Mouse (Mus musculus) heart, embryonic 12.5 days (tissue): ENCODE measurements around the gene Sema7a. TPM values are rescaled to one million over a fixed set of nuclear protein-coding genes. Genes with fewer than 3 reads are reported as not detected.

Experiments used
- ATAC-seq: fragments of 200-750 bp; cut with Nextera tagmentation; 2 replicates; pipeline ENCODE4 v1.8.0; 2017; ENCODE audit warnings: moderate TSS enrichment, moderate library complexity; ENCODE audit not compliant: insufficient number of reproducible peaks, low FRiP score
- H3K27ac ChIP-seq: fragments of 300-500 bp; sonication (generic); 2 replicates; pipeline ENCODE4 v1.5.1; 2016; ENCODE audit warnings: mild to moderate bottlenecking, moderate library complexity; ENCODE audit not compliant: poor library complexity, severe bottlenecking
- H3K27me3 ChIP-seq: fragments of 300-500 bp; sonication (generic); replicated peaks from 2 replicates; pipeline ENCODE4 v1.6.1; 2016; ENCODE audit warnings: mild to moderate bottlenecking, moderate library complexity
- H3K36me3 ChIP-seq: fragments of 300-500 bp; sonication (generic); 2 replicates; pipeline ENCODE4 v1.6.1; 2016; ENCODE audit warnings: mild to moderate bottlenecking, moderate library complexity
- H3K4me1 ChIP-seq: fragments of 300-500 bp; sonication (generic); replicated peaks from 2 replicates; pipeline ENCODE4 v1.6.1; 2016; ENCODE audit warnings: mild to moderate bottlenecking
- H3K4me2 ChIP-seq: fragments of 300-500 bp; sonication (generic); 2 replicates; pipeline ENCODE4 v1.6.1; 2016; ENCODE audit warnings: mild to moderate bottlenecking, moderate library complexity
- H3K4me3 ChIP-seq: fragments of 300-500 bp; sonication (generic); 2 replicates; pipeline ENCODE4 v1.5.1; 2016; ENCODE audit warnings: mild to moderate bottlenecking
- H3K9ac ChIP-seq: fragments of 300-500 bp; sonication (generic); 2 replicates; pipeline ENCODE4 v1.6.1; 2016; ENCODE audit warnings: mild to moderate bottlenecking, moderate library complexity
- H3K9me3 ChIP-seq: fragments of 300-500 bp; sonication (generic); replicated peaks from 2 replicates; pipeline ENCODE4 v1.6.1; 2016; ENCODE audit warnings: mild to moderate bottlenecking, moderate library complexity
- WGBS: fragments of 180-500 bp; shearing (Covaris S2); methylation state at CpG from one replicate; pipeline ENCODE4 v1.1.7; 2016; 5-methylcytosine and 5-hydroxymethylcytosine counted together
- polyA plus RNA-seq: library from polyadenylated mRNA; unstranded; fragments of >200 nt; fragmentation: Nextera tagmentation; extraction: Ambion mirVana; gene quantifications from 2 replicates; pipeline ENCODE4 v1.2.1, GENCODE M21; 2016

Sema7a gene
- polyA plus RNA-seq, 1 experiment from 2014 or later = 0.14 TPM

DNA sequence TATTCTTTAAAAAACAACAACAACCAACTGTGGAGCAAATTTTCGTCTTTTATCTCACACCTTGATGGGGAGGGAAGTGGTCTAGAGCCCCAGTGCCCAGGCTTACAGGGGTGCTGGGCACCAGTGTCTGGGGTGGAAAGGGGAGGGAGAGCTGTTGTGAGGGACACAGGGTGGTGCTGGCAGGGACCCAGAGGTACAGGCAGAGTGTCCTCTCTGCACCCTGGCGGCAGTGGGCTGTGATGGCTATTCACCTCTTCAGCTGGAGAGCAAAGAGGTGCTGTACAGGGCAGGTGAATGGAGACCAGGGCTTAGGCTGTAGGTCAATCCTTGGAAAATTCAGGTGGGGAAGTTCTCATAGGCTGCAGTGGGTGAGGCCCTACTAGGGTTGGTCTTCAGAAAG lies 59.8 kb downstream of the Sema7a start:
- Histone ChIP-seq H3K4me1 (peaks cover 8% of the 10 kb centered on the region), H3K36me3 (no peaks in the 10 kb centered on the region), H3K4me3 (no peak overlapping the region), H3K4me2 (no peak overlapping the region), H3K9ac (no peak overlapping the region), H3K27ac (no peak overlapping the region), H3K9me3 (no peaks in the 10 kb centered on the region), H3K27me3 (peaks cover 59% of the 10 kb centered on the region)
- 41% methylated on average over 2 of the region's 2 CpGs for whole genome bisulfite sequencing
- ATAC-seq = no peak

DNA sequence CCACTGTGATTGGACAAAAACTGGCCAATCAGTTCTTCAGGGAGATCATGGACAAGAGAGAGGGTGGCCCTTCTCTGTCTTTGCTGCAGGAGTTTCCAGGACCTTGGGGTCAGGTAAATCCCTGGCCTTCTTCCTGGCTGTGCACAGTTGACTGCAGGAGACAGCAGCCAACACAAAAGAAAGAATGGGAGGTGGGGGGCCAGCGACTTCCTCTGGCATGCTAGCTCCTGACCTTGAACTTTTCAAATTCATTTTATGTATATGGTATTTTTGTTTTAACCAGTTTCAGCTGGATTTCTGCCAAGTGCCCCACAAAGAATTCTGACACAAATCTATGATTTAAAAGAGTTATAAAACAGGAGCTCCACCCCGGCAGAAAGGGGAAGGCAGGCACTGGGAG lies 63.4 kb downstream of the Sema7a start:
- H3K4me2 ChIP-seq = no peak overlapping the region
- H3K9ac ChIP-seq = no peak overlapping the region
- WGBS = 32% methylated on average over 2 of the region's 2 CpGs
- H3K36me3 ChIP-seq = no peaks in the 10 kb centered on the region
- H3K9me3 ChIP-seq = no peaks in the 10 kb centered on the region
- H3K4me1 ChIP-seq = peaks cover 2% of the 10 kb centered on the region; the same call in 1 of the 2 replicates
- no peak overlapping the region for H3K27ac ChIP-seq
- H3K4me3 ChIP-seq = no peak overlapping the region
- ATAC-seq = no peak
- H3K27me3 ChIP-seq = peaks cover 35% of the 10 kb centered on the region

DNA sequence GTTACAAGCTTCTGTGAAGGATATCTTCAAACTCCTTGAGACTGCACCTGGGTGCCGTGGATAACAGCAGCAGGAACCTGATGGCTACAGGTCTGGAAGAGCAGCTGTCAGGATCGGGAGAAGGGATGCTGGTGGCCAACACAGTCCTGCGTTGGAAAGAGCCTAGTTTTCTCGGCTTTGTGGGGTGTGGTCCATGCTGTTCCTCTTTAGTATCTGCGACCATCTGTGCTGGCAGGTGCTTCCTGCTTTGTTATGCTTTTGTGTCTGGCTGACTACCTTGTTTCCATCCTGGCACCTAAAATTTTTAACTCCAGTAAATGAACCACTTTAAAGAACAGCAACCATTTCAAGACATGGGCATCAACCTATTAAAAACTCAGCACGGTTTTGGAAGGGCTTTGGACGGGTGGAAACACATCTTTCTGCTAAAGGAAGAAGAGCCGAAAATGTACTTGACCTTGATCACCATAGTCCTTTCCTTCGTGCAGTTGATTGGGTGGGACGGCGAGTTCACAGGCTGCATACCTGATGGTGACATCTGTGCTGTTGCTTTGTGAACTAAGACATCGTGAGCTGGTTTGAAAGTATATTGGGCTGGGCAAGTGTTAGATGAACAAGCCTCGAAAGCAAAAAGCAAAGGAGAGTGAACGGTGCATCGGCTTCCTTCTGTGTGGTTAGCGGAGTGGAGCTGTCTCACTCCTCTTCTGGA lies 66.0 kb downstream of the Sema7a start, which contains the start of gene Cyp11a1:
Gene Cyp11a1 (plus strand): TSS at position 659 of the 709 bp plus-strand sequence.
- ATAC-seq = no peak
- H3K36me3 ChIP-seq = no peaks in the 10 kb centered on the region
- no peak within 1 kb of the TSS for H3K4me3 ChIP-seq
- peaks cover 13% of the 10 kb centered on the region; the same call in 1 of the 2 replicates for H3K27me3 ChIP-seq
- no peak within 1 kb of the TSS for H3K4me2 ChIP-seq
- 83% methylated on average over 16 of the region's 16 CpGs for WGBS
- peaks cover 13% of the 10 kb centered on the region for H3K4me1 ChIP-seq
- no peaks in the 10 kb centered on the region for H3K9me3 ChIP-seq
- no peak within 1 kb of the TSS for H3K27ac ChIP-seq
- H3K9ac ChIP-seq = no peak within 1 kb of the TSS

DNA sequence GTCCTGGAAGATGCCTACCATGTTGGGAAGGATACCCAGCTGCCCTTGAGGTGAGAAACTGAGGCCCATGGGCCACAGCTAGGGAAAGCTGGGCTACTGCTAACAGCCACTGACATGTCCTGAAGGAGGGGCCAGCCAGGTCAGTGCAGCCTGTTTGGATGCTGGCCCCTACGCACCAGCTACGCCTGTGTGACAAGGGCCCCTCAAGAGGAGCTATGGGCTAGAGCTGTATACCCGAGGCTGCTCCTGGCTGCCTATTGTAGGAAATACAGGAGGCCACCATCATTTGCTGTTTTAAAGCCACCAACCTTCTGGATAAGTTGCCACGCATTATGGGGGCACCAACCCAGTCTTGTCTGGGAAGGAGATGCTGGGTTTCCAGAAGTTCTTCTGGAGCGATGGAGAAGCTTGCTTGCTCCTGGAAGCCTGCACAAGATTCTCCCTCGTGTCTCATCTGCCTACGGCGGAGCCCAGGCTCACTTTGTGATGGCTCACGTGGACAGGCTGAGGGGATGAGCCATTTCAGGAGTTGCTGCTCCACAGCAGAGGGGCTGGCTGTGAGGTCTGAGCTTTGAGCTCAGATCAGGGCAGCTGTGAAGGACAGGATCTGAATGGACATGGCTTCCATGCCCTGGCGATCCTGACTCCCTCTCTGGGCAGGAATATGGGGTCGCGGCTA lies 68.6 kb downstream of the Sema7a start:
- H3K4me2 ChIP-seq = peak overlapping the region; percentile 49
- H3K9ac ChIP-seq = peak overlapping the region; percentile 19; the same call in 1 of the 2 replicates
- no peaks in the 10 kb centered on the region for H3K9me3 ChIP-seq

GRCm38 (mm10) chr9:58009015-58009362 lies 69.1 kb downstream of the Sema7a start:
- peak overlapping the region; percentile 19; the same call in 1 of the 2 replicates for H3K9ac ChIP-seq
- 2% methylated on average over 6 of the region's 6 CpGs for WGBS
- peak overlapping the region; percentile 61 for H3K27ac ChIP-seq
- no peaks in the 10 kb centered on the region for H3K36me3 ChIP-seq
- no peaks in the 10 kb centered on the region for H3K9me3 ChIP-seq
- H3K4me1 ChIP-seq = peaks cover 18% of the 10 kb centered on the region
- H3K4me2 ChIP-seq = peak overlapping the region; percentile 49
- no peak overlapping the region for H3K4me3 ChIP-seq
- ATAC-seq = peak; percentile 79
- H3K27me3 ChIP-seq = peaks cover 3% of the 10 kb centered on the region; the same call in 1 of the 2 replicates

More for the DNA sequence above, 68.6 kb downstream of the Sema7a start:
- no peak overlapping the region for H3K4me3 ChIP-seq
- 0 out of 2 replicates have a peak, but pooled peaks have one; percentile 30 for ATAC-seq
- 50% methylated on average over 12 of the region's 12 CpGs for WGBS
- H3K27ac ChIP-seq = peak overlapping the region; percentile 61
- H3K36me3 ChIP-seq = no peaks in the 10 kb centered on the region
- H3K27me3 ChIP-seq = peaks cover 3% of the 10 kb centered on the region; the same call in 1 of the 2 replicates
- H3K4me1 ChIP-seq = peaks cover 18% of the 10 kb centered on the region

DNA sequence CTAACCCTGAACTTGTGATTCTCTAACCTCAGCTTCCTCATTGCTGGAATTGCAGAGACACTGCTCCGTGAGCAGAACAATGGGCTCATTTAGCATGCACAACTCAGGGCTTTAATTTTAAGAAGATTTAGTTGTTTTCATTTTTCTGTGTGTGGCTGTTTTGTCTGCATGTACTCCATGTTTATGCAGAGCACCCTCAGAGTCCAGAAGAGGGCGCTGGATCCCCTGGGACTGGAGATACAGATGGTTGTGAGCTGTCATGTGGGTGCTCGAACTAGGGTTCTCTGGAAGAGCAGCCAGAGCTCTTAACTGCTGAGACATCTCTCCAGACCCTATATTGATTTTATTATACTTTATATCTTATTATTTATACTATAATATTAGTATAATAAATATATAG lies 69.7 kb downstream of the Sema7a start:
- no peaks in the 10 kb centered on the region for H3K9me3 ChIP-seq
- WGBS = 50% methylated on average over 3 of the region's 3 CpGs
- H3K9ac ChIP-seq = no peak overlapping the region
- H3K4me1 ChIP-seq = peaks cover 18% of the 10 kb centered on the region
- no peaks in the 10 kb centered on the region for H3K27me3 ChIP-seq
- H3K27ac ChIP-seq = no peak overlapping the region; the same call in 1 of the 2 replicates
- H3K4me3 ChIP-seq = no peak overlapping the region
- H3K4me2 ChIP-seq = no peak overlapping the region
- no peak for ATAC-seq
- no peaks in the 10 kb centered on the region for H3K36me3 ChIP-seq

GRCm38 (mm10) chr9:58011027-58011426 lies 71.1 kb downstream of the Sema7a start:
- ATAC-seq = no peak
- WGBS = 45% methylated on average over 7 of the region's 7 CpGs
- no peak overlapping the region for H3K27ac ChIP-seq
- H3K36me3 ChIP-seq = no peaks in the 10 kb centered on the region
- peaks cover 18% of the 10 kb centered on the region for H3K4me1 ChIP-seq
- no peaks in the 10 kb centered on the region for H3K27me3 ChIP-seq
- H3K4me3 ChIP-seq = no peak overlapping the region
- H3K9me3 ChIP-seq = no peaks in the 10 kb centered on the region
- H3K9ac ChIP-seq = no peak overlapping the region
- no peak overlapping the region for H3K4me2 ChIP-seq

GRCm38 (mm10) chr9:58011552-58011951 lies 71.6 kb downstream of the Sema7a start:
- Histone ChIP-seq H3K36me3 (no peaks in the 10 kb centered on the region), H3K9ac (no peak overlapping the region), H3K27me3 (no peaks in the 10 kb centered on the region), H3K4me3 (no peak overlapping the region), H3K9me3 (no peaks in the 10 kb centered on the region), H3K27ac (no peak overlapping the region), H3K4me2 (no peak overlapping the region), H3K4me1 (peaks cover 18% of the 10 kb centered on the region)
- ATAC-seq = no peak
- 64% methylated on average over 8 of the region's 8 CpGs for whole genome bisulfite sequencing

Other genes starting within 250 kb of the Sema7a start
- gene Edc3, start 231.6 kb upstream of the Sema7a start, polyA plus RNA-seq = 21.2 and 21.3 TPM in 2 replicates
- 67.0 and 68.1 TPM in 2 replicates for gene Clk3, start 174.3 kb upstream of the Sema7a start, polyA plus RNA-seq
- 27.0 and 29.8 TPM in 2 replicates for gene Arid3b, start 103.3 kb upstream of the Sema7a start, polyA plus RNA-seq
- gene Ubl7, start 29.1 kb upstream of the Sema7a start, polyA plus RNA-seq = 103 and 104 TPM in 2 replicates
- not detected in 2 replicates for gene Cyp11a1, start 66.3 kb downstream of the Sema7a start, polyA plus RNA-seq
- gene Stra6, start 123.7 kb downstream of the Sema7a start, polyA plus RNA-seq = 0.78 and 1.00 TPM in 2 replicates
- gene Ccdc33, start 178.7 kb downstream of the Sema7a start, polyA plus RNA-seq = not detected in 2 replicates